Mouse (Mus musculus): ENCODE data around the gene Exoc8. TPM values are rescaled to one million over a fixed set of nuclear protein-coding genes. Genes with fewer than 3 reads are reported as not detected.

Gene Exoc8
- polyA plus RNA-seq, 1 experiment from 2014 or later = 15.4 TPM

DNA sequence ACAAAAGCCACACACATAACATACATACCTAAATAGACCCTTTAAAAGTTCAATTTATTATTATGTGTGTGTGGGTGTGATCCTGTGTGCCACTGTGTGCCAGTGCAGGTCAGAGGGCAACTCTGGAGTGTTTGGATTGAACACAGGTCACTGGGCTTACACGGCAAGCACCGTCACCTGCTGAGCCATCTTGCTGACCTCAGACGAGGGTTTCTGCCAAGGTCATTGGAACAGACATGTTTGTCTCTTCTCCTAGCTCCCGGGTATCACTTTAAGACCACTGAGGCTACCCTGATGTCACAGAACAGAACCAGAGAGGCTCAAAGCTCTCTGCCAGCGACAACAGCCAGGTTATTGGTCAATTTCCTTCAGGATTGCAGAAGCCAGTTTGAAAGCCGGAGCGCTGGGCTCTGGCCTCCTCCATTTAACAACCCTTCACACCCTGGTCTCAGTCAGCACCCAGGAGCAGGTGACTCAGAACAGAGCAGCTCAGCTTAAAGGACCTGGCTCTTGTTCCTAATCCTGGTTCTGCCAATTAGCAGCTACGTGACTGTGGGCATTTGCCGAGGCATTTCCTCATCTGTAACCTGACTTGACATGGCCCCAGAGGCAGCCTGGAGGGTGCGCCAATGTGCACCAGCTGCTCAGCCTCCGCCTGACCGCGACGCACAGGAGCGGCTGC lies 26.6 kb upstream of the Exoc8 start:
- no peak overlapping the region for H3K4me2 ChIP-seq (replicated peaks)
- H3K36me3 ChIP-seq = peaks cover 11% of the 10 kb centered on the region
- H3K4me3 ChIP-seq = no peak overlapping the region
- H3K9ac ChIP-seq (replicated peaks) = no peak overlapping the region
- H3K4me1 ChIP-seq = peaks cover 3% of the 10 kb centered on the region; the same call in 1 of the 2 replicates
- H3K27ac ChIP-seq (replicated peaks) = no peak overlapping the region
- no peak for ATAC-seq (ENCODE audit: low FRiP score, low read depth)
- H3K9me3 ChIP-seq = no peaks in the 10 kb centered on the region
- no peaks in the 10 kb centered on the region for H3K27me3 ChIP-seq
- WGBS = 87% methylated on average over 15 of the region's 15 CpGs

GRCm38 (mm10) chr8:124922490-124923089 lies 25.1 kb upstream of the Exoc8 start:
- no peaks in the 10 kb centered on the region for H3K9me3 ChIP-seq
- H3K27me3 ChIP-seq = no peaks in the 10 kb centered on the region
- H3K36me3 ChIP-seq = peaks cover 11% of the 10 kb centered on the region
- ATAC-seq (ENCODE audit: low FRiP score, low read depth) = no peak
- peaks cover 8% of the 10 kb centered on the region for H3K4me1 ChIP-seq
- 89% methylated on average over 11 of the region's 11 CpGs for WGBS
- H3K27ac ChIP-seq (replicated peaks) = no peak overlapping the region
- no peak overlapping the region for H3K4me3 ChIP-seq
- H3K4me2 ChIP-seq (replicated peaks) = no peak overlapping the region
- H3K9ac ChIP-seq (replicated peaks) = no peak overlapping the region

DNA sequence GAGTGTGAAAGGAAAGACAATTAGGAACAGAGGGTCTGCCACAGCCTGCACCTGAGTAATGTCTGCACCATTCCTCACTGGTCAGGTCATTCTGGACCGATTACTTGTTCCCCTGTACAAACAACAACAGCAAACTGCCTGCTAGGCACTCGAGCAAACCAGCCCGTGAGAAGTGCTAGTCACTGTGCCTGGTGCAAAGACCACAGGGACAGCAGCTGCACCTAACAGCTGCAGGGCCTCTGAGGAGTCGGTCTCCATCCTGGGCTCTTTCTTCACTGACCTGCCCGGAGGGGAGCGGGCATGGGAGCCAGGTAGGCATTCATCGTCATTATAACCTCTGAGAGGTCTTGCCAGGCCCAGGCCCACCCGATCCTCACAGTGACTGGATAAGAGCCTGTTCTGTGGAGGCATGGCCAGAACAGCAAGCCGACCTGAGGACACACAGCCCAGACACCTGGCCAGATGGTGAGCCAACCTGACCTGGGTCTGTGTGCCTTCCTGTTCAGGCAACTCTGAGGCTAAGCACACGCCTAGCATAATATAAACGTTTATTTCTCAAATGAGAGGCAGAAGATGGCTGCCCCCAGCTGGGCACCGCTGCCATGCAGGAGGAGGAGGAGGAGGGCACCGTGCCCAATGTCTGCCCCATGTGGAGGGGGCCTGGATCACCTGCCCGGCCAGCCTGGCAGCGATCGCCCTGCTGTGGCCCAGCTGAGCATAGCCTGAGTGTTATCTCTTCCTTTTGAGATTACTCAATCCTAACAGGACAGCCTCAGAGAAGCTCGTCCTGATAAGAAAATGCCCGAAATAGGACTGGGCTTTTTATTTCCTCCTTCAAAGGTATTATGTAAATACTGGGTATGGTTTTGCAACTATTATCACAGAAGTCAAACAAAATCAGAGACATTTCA lies 24.1 kb upstream of the Exoc8 start:
- ATAC-seq (ENCODE audit: low FRiP score, low read depth) = no peak
- H3K9ac ChIP-seq (replicated peaks) = no peak overlapping the region

GRCm38 (mm10) chr8:124917741-124918484 lies 20.4 kb upstream of the Exoc8 start:
- ATAC-seq (ENCODE audit: low FRiP score, low read depth) = no peak
- 86% methylated on average over 18 of the region's 18 CpGs for WGBS
- H3K9ac ChIP-seq (replicated peaks) = no peak overlapping the region
- peaks cover 29% of the 10 kb centered on the region for H3K36me3 ChIP-seq
- H3K9me3 ChIP-seq = peaks cover 3% of the 10 kb centered on the region; the same call in 1 of the 2 replicates
- H3K27me3 ChIP-seq = no peaks in the 10 kb centered on the region
- no peak overlapping the region for H3K4me3 ChIP-seq
- no peak overlapping the region; the same call in 1 of the 2 replicates for H3K27ac ChIP-seq (replicated peaks)
- no peak overlapping the region for H3K4me2 ChIP-seq (replicated peaks)
- H3K4me1 ChIP-seq = peaks cover 4% of the 10 kb centered on the region; the same call in 1 of the 2 replicates

More for the DNA sequence above, 24.1 kb upstream of the Exoc8 start:
- Histone ChIP-seq H3K4me3 (no peak overlapping the region), H3K27me3 (no peaks in the 10 kb centered on the region), H3K9me3 (no peaks in the 10 kb centered on the region), H3K36me3 (peaks cover 9% of the 10 kb centered on the region), H3K27ac (replicated peaks) (no peak overlapping the region), H3K4me2 (replicated peaks) (no peak overlapping the region), H3K4me1 (peaks cover 8% of the 10 kb centered on the region)
- 90% methylated on average over 18 of the region's 18 CpGs for WGBS

- Histone ChIP-seq H3K4me1 (peaks cover 4% of the 10 kb centered on the region; the same call in 1 of the 2 replicates), H3K27me3 (no peaks in the 10 kb centered on the region), H3K27ac (replicated peaks) (no peak overlapping the region), H3K36me3 (peaks cover 67% of the 10 kb centered on the region), H3K9me3 (peaks cover 3% of the 10 kb centered on the region; the same call in 1 of the 2 replicates), H3K9ac (replicated peaks) (no peak overlapping the region), H3K4me3 (no peak overlapping the region), H3K4me2 (replicated peaks) (no peak overlapping the region)
- no peak for ATAC-seq (ENCODE audit: low FRiP score, low read depth)
- WGBS = 97% methylated on average over 5 of the region's 5 CpGs
These were observed 16.6 kb upstream of the Exoc8 start for GRCm38 (mm10) chr8:124914061-124914460.

DNA sequence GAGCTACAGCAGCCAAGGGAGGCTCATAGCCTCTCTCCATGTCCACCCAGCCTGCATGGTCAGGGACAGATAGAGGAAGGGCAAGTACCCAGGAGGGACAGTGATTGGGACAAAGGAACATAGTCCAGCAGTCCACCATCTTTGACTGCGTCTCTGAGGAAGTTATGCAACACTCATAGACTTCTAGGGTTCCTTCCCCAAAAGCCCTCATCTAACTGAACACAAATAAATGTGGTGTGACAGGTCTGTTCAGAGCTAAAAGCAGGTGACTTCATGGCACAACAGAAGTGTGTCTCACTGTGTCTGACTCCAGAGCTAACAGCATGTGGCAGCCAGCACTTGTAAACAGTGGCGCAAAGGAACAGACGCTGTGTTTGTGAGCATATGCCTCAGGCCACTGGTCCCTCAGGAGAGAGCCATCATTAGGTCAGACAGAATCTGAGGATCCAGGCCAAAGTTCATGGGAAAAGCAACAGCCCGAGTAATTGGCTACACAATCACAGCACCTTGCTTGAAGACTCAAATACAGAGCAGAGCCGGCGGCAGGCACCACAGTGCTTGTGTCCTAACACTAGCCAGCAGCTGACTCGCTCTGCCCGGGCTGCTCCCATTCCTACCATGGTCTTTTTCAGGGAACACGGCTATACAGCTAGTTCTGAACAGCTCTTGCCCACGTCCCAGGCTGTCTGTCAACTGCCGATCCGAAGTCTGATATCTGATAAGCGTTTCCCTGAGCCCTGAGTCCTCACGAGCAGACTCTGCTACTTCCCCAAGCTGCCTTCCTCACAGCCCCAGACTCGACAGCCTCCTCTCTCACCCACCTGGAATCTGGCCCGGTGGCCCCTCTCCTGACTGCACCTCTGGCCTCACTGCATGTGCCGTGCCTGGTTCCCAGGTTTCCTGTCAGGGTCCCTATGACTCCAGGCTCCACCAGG lies 14.7 kb upstream of the Exoc8 start:
- WGBS = 89% methylated on average over 17 of the region's 17 CpGs
- Histone ChIP-seq H3K9ac (replicated peaks) (no peak overlapping the region), H3K36me3 (peaks cover 85% of the 10 kb centered on the region), H3K4me3 (no peak overlapping the region), H3K27ac (replicated peaks) (no peak overlapping the region), H3K27me3 (no peaks in the 10 kb centered on the region), H3K9me3 (peaks cover 3% of the 10 kb centered on the region; the same call in 1 of the 2 replicates), H3K4me1 (no peaks in the 10 kb centered on the region), H3K4me2 (replicated peaks) (no peak overlapping the region)
- ATAC-seq (ENCODE audit: low FRiP score, low read depth) = no peak

DNA sequence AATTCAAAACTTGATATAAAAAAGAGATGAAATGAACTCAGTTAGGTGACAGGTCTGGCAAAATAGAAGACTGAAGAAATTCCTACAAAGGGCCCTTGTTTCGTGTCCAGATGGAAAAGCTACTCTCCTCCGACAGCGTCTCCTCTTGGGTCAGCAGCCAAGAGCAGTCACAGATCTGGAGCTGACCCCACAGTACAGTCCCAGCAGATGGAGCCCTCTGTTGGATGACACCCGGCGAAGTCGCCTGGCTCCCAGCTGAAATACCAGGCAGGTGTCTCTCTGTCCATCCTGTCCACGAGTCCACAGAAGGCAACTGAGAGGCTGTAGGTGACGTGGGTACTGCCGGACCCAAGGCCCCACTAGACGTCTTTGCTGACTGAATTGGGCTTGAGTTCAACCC lies 12.8 kb upstream of the Exoc8 start:
- Histone ChIP-seq H3K4me1 (no peaks in the 10 kb centered on the region), H3K27ac (replicated peaks) (no peak overlapping the region), H3K4me3 (no peak overlapping the region), H3K4me2 (replicated peaks) (no peak overlapping the region), H3K36me3 (peaks cover 96% of the 10 kb centered on the region), H3K27me3 (no peaks in the 10 kb centered on the region), H3K9ac (replicated peaks) (no peak overlapping the region), H3K9me3 (peaks cover 3% of the 10 kb centered on the region; the same call in 1 of the 2 replicates)
- 95% methylated on average over 10 of the region's 10 CpGs for WGBS
- ATAC-seq (ENCODE audit: low FRiP score, low read depth) = no peak

- no peak overlapping the region for H3K4me3 ChIP-seq
- no peak overlapping the region for H3K4me2 ChIP-seq (replicated peaks)
- no peak for ATAC-seq (ENCODE audit: low FRiP score, low read depth)
- no peak overlapping the region for H3K9ac ChIP-seq (replicated peaks)
- H3K27ac ChIP-seq (replicated peaks) = no peak overlapping the region
- H3K36me3 ChIP-seq = peaks cover 94% of the 10 kb centered on the region
- H3K27me3 ChIP-seq = no peaks in the 10 kb centered on the region
- H3K4me1 ChIP-seq = no peaks in the 10 kb centered on the region
- whole genome bisulfite sequencing = 96% methylated on average over 16 of the region's 16 CpGs
- peaks cover 3% of the 10 kb centered on the region; the same call in 1 of the 2 replicates for H3K9me3 ChIP-seq
These were observed 12.4 kb upstream of the Exoc8 start for GRCm38 (mm10) chr8:124909936-124910335.

- H3K4me2 ChIP-seq (replicated peaks) = no peak overlapping the region
- H3K36me3 ChIP-seq = peaks cover 87% of the 10 kb centered on the region
- no peaks in the 10 kb centered on the region for H3K27me3 ChIP-seq
- no peaks in the 10 kb centered on the region for H3K4me1 ChIP-seq
- 90% methylated on average over 2 of the region's 2 CpGs for WGBS
- ATAC-seq (ENCODE audit: low FRiP score, low read depth) = no peak
- H3K27ac ChIP-seq (replicated peaks) = no peak overlapping the region
- H3K9ac ChIP-seq (replicated peaks) = no peak overlapping the region
- H3K4me3 ChIP-seq = no peak overlapping the region
- H3K9me3 ChIP-seq = no peaks in the 10 kb centered on the region
These were observed 8.0 kb upstream of the Exoc8 start for GRCm38 (mm10) chr8:124905482-124905881.

GRCm38 (mm10) chr8:124903198-124903597 lies 5.7 kb upstream of the Exoc8 start:
- peaks cover 8% of the 10 kb centered on the region for H3K4me1 ChIP-seq
- no peak overlapping the region for H3K9ac ChIP-seq (replicated peaks)
- no peak overlapping the region for H3K4me2 ChIP-seq (replicated peaks)
- peaks cover 78% of the 10 kb centered on the region for H3K36me3 ChIP-seq
- no peak overlapping the region for H3K27ac ChIP-seq (replicated peaks)
- no peak for ATAC-seq (ENCODE audit: low FRiP score, low read depth)
- no peak overlapping the region for H3K4me3 ChIP-seq
- no peaks in the 10 kb centered on the region for H3K9me3 ChIP-seq
- no peaks in the 10 kb centered on the region for H3K27me3 ChIP-seq
- WGBS = 95% methylated on average over 15 of the region's 15 CpGs

Measured in midbrain, embryonic 12.5 days (tissue).